Mouse (Mus musculus) liver, embryonic 14.5 days (tissue): Measurements from ENCODE around the gene Lgals9. TPM values are rescaled to one million over a fixed set of nuclear protein-coding genes. Genes with fewer than 3 reads are reported as not detected.
A peak's percentile ranks its signal among the peaks of the same experiment; 100 is the strongest.

Source experiments
- ATAC-seq: fragments of 200-750 bp; cut with Nextera tagmentation; 2 replicates; pipeline ENCODE4 v1.8.0; 2017; ENCODE audit warnings: moderate number of reproducible peaks, mild to moderate bottlenecking, moderate library complexity; ENCODE audit not compliant: insufficient read depth
- DNase-seq, 3 experiments: peaks; one replicate each; pipeline ENCODE4 v3.0.0-alpha.2; 2012 to 2013; ENCODE audit warnings: low read depth in 3 of 3, low spot score in 3 of 3
- H3K27ac ChIP-seq: fragments of 300-500 bp; sonication (generic); 2 replicates; pipeline ENCODE4 v1.5.1; 2014; ENCODE audit warnings: moderate library complexity, mild to moderate bottlenecking, control low read depth, inconsistent platforms
- H3K27me3 ChIP-seq: fragments of 300-500 bp; sonication (generic); 2 replicates; pipeline ENCODE4 v1.6.1; 2014; ENCODE audit warnings: mild to moderate bottlenecking, low read length, moderate library complexity; ENCODE audit not compliant: control insufficient read depth, insufficient read depth
- H3K36me3 ChIP-seq: fragments of 300-500 bp; sonication (generic); replicated peaks from 2 replicates; pipeline ENCODE4 v1.6.1; 2014; ENCODE audit warnings: low read depth; ENCODE audit not compliant: control insufficient read depth, insufficient read depth
- H3K4me1 ChIP-seq, 2 experiments: fragments of 200-500 bp in 1 of 2; fragments of 300-500 bp in 1 of 2; sonication (generic) in 1 of 2; replicated peaks; 2 replicates each; pipeline ENCODE4 v1.6.1; 2012 to 2014; ENCODE audit warnings: antibody characterized with exemption in 1 of 2, inconsistent platforms in 1 of 2, low read length in 1 of 2; ENCODE audit not compliant: control insufficient read depth in 2 of 2, insufficient read depth in 2 of 2
- H3K4me2 ChIP-seq: fragments of 300-500 bp; sonication (generic); 2 replicates; pipeline ENCODE4 v1.6.1; 2014; ENCODE audit warnings: low read depth, mild to moderate bottlenecking, control low read depth, moderate library complexity
- H3K4me3 ChIP-seq, 2 experiments: fragments of 200-500 bp in 1 of 2; fragments of 300-500 bp in 1 of 2; sonication (generic) in 1 of 2; 2 replicates each; pipeline ENCODE4 v1.5.1; 2012 to 2014; ENCODE audit warnings: low read depth in 2 of 2, low read length in 2 of 2, mild to moderate bottlenecking in 2 of 2, control low read depth in 1 of 2, inconsistent platforms in 1 of 2, moderate library complexity in 1 of 2; ENCODE audit not compliant: insufficient read depth in 1 of 2
- H3K9ac ChIP-seq: fragments of 300-500 bp; sonication (generic); replicated peaks from 2 replicates; pipeline ENCODE4 v1.6.1; 2014; ENCODE audit warnings: mild to moderate bottlenecking, control low read depth, moderate library complexity
- H3K9me3 ChIP-seq: fragments of 300-500 bp; sonication (generic); 2 replicates; pipeline ENCODE4 v1.6.1; 2016; ENCODE audit warnings: low read length, mixed read lengths; ENCODE audit not compliant: control insufficient read depth
- CTCF ChIP-seq: IDR thresholded peaks from 2 replicates; pipeline ENCODE4 v1.5.1; 2016; ENCODE audit warnings: antibody characterized with exemption, low read depth, control low read depth
- EP300 ChIP-seq: IDR thresholded peaks from 2 replicates; pipeline ENCODE4 v1.6.1; 2016; ENCODE audit warnings: antibody characterized with exemption, low read depth
- WGBS: fragments of 180-500 bp; shearing (Covaris S2); extraction: QIAGEN DNeasy Blood & Tissue Kit; methylation state at CpG from one replicate; pipeline ENCODE4 v1.1.7; 2014; ENCODE audit not compliant: insufficient replicate concordance; 5-methylcytosine and 5-hydroxymethylcytosine counted together
- polyA plus RNA-seq, 2 experiments: library from polyadenylated mRNA; depleted of rRNA in 1 of 2; stranded (reverse) in 1 of 2; unstranded in 1 of 2; fragments of >200 nt; fragmentation: Nextera tagmentation in 1 of 2; extraction: Ambion mirVana in 1 of 2; gene quantifications; 2 replicates each; pipeline versions ENCODE4 v1.2.1 to v1.2.3; 2012 to 2014

The Lgals9 gene
- polyA plus RNA-seq, 2 experiments, result 58.5 to 93.6 TPM

DNA sequence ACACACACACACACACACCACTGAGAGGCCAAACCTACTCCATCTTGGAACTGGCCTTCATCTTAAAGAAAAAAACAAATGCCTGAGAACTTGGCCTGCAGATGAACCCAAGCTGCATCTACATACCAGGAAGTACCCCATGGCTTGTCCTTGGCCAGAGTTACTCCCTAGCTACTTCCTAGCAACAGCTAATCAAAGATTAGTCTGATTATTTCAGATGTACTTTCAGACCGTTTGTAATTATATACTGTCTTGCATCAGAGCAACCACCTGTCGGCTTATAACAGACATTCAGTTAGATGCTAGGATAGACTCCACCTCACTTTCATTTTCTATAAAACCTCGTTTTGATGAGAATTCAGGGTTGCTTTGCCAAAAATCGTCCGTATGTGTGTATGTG is 21.7 kb upstream of the Lgals9 start:
- ATAC-seq (no peak), DNase-seq (no peak)
- no peak for TF ChIP-seq EP300
- TF ChIP-seq CTCF, result no peak
- Histone ChIP-seq H3K27ac (no peak overlapping the region), H3K9ac (no peak overlapping the region), H3K4me2 (no peak overlapping the region), H3K4me3 (no peak overlapping the region), H3K4me1 (peaks cover 11 to 45% of the 10 kb centered on the region in 2 experiments), H3K27me3 (no peaks in the 10 kb centered on the region), H3K9me3 (no peaks in the 10 kb centered on the region), H3K36me3 (no peaks in the 10 kb centered on the region)
- 60% methylated on average over 5 of the region's 5 CpGs for WGBS

DNA sequence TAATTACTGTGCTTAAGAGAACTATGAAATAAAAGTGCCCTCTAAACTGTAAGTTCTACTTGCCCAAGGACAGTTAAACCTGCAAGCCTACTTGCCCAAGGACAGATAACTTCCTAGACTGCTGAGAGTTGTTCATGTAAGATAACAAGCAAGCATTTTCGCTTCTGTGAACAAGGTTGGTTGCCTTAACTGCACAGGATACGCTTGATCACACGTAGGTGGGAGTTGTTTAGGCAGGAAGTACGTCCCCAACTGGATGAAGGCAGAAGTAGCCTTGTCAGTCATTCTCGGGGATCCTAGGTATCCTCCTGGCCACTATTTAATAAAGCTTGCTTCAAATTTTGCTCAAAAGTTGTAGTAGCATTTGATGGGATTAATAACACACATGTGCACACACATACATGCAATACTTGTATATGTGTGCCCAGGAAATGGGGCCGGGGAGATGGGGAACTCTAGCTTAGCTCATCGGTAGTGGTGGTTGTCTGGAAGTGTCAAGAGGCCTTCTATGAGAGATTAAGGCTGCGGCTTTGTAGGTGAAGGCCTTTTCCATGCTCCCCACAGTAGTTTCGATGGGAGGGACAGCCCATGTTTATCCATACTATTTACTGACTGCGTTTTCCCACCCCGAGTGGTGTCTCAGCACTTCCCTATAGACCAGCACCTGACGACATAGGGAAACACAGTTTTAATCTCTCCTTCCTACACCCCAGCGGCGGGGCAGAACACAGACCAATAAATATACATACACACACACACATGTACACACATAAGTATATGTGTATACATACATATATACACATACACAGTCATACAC is 21.0 kb upstream of the Lgals9 start:
- Histone ChIP-seq H3K27me3 (no peaks in the 10 kb centered on the region), H3K9ac (no peak overlapping the region), H3K36me3 (no peaks in the 10 kb centered on the region), H3K4me2 (no peak overlapping the region), H3K27ac (no peak overlapping the region), H3K4me1 (peaks cover 11 to 45% of the 10 kb centered on the region in 2 experiments), H3K9me3 (no peaks in the 10 kb centered on the region), H3K4me3 (no peak overlapping the region)
- 40% methylated on average over 14 of the region's 14 CpGs for WGBS
- ATAC-seq, result peak; percentile 73
- TF ChIP-seq EP300 (peak; percentile 70), CTCF (no peak)
- peak in 1 of 3 experiments; percentile 46 for DNase-seq

DNA sequence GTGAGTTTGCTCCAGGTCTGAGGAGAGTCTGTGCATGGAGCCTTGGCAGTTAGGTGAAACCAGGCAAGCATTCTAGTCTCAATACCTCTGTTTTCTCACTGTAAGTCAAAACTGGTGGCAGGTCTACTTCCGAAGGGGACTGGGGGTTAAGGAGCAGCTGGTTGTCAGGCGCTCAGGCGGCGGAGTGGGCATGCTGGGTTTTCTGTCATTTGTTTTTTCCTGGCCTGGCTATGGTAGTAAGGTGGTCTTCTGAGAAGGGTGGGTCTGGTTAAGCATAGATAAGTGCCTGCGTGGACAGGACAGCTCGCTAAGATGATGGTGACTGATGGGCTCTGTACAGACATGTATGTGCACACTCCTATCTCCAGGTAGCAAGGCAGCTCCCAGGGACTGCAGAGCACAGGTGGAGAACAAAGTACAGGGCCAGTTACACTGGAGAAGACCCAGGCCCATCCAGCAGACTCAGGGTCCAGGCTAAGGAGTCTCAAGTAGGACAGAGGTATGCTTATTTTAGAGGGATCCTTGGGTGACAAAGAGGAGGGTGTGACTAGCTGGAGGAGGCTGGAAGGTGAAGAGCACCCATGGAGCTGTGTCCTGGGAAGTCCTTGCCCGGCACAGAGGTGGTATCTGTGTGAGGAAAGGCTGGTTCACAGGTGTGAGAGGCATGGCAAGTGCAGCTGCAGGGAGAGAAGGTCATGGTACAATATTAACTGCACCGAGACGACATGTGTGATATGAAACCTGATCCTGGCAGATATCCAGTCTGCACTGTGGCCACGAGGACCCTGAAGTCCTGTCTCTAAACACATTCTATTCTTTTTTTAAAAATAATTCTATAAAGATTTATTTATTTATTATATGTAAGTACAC is 19.3 kb upstream of the Lgals9 start:
- 38% methylated on average over 10 of the region's 10 CpGs for WGBS
- no peak overlapping the region for H3K9ac ChIP-seq
- H3K4me2 ChIP-seq, result no peak overlapping the region
- peaks cover 11 to 45% of the 10 kb centered on the region in 2 experiments for H3K4me1 ChIP-seq
- H3K36me3 ChIP-seq, result no peaks in the 10 kb centered on the region
- H3K4me3 ChIP-seq, result no peak overlapping the region
- TF ChIP-seq CTCF (no peak), EP300 (no peak)
- no peaks in the 10 kb centered on the region for H3K9me3 ChIP-seq
- no peaks in the 10 kb centered on the region for H3K27me3 ChIP-seq
- H3K27ac ChIP-seq, result no peak overlapping the region
- no peak for ATAC-seq
- DNase-seq, result no peak

DNA sequence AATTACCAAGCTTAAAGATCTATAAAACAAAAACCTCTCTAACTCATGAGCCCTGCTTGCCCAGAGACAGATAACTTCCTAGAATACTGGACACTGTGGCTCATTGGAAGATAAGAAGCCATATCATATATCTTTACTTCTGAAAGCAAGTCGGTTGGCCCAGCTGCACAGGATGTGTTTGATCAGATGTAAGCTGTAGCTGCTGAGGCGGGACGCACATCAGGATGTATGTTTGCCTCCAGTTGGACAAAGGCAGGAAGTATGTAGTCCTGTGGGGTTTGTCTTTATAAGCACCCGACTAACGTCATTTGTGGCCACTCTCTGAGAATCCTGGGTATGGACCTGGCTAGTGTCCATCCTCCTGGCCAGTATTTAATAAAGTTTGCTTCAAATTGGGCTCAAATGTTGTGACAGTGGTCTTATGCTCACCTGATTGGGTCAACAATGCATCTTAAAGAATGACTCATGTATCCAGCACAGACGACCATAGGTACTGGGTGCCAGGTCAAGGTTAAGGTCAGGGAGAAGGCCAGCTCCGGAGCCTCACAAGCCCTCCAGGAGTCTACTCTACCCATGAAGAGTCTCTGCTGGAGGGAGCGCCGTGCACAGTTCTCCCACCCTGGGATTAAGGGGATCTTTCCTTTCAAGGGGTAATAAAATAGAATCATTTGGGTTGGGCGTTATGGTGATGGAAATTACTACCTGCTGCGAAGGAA is 18.5 kb upstream of the Lgals9 start:
- no peak overlapping the region for H3K27ac ChIP-seq
- 0 out of 2 replicates have a peak overlapping the region, but pooled peaks have one; percentile 1 for H3K4me2 ChIP-seq
- TF ChIP-seq EP300 (peak; percentile 53; the same call in 1 of the 2 replicates), CTCF (no peak)
- H3K27me3 ChIP-seq, result no peaks in the 10 kb centered on the region
- WGBS, result 29% methylated on average over 11 of the region's 11 CpGs
- ATAC-seq, result peak; percentile 55; the same call in 1 of the 2 replicates
- no peak overlapping the region for H3K9ac ChIP-seq
- no peaks in the 10 kb centered on the region for H3K36me3 ChIP-seq
- peaks cover 11 to 39% of the 10 kb centered on the region in 2 experiments for H3K4me1 ChIP-seq
- no peaks in the 10 kb centered on the region for H3K9me3 ChIP-seq
- DNase-seq, result no peak
- no peak overlapping the region for H3K4me3 ChIP-seq
